Mouse (Mus musculus) cerebellum, postnatal 4 days (tissue): Measurements from ENCODE around the gene Gm42878.

ENCODE experiments used
- DNase-seq, 2 experiments: peaks; one replicate each; pipeline ENCODE4 v3.0.0; 2022; ENCODE audit warnings: low spot score in 2 of 2, mixed read lengths in 1 of 2

Gm42878 gene

DNA sequence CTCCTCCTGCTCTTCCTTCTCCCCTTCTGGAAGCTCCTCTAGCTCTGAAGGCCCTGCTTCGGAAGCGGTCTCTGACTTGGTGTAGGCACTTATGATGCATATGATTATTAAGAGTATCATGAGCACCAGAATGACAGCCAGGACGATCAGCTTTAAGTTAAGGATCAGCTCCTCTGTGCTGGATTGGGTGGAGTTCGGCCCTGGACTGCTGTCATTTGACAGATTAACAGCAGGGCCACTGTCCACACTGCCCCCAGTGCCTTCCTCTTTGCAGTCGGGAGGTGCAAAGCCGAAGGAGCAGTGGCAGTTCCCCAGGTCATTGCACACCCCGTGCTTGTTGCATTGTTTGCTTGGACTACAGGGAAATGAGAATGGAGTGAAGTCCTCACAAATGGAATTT, 44.6 kb downstream of the Gm42878 start:
- no peak for DNase-seq

DNA sequence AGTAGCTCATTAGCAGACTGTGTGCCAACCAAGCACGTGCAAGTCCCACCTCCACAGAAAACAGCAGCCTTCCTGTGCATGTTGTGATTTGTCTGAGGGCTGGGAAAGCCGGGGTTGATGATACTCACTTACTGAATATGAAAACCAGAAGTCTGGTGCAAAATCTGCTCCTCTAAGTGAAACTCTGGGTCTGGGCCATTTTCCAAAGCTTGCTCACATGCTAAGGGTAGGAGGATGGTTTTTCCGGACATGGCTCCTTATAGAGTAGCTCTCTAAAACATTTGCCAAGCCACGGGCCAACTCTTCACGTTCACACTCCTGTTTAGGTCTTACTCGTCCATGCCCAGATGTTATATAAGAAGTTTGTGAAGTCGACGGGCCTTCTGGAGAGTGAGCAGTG, 52.0 kb downstream of the Gm42878 start:
- no peak for DNase-seq

DNA sequence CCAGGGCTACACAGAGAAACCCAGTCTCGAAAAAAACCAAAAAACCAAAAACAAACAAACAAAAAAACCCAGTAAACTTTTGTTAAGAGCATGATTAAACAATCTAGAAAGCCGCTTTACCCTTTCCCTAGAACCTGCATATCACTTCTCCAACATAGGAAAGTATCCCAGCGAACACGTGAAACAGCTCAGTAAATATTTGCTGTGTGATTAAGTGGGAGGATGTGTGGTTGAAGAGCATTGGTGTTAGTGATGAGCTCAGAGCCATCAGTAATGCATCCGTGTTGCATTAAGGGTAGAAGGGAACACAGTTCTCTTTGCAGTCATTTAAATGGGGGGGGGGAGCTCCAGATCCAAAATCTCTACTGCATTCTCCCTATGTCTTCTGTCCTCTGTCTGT, 60.5 kb downstream of the Gm42878 start:
- no peak for DNase-seq

DNA sequence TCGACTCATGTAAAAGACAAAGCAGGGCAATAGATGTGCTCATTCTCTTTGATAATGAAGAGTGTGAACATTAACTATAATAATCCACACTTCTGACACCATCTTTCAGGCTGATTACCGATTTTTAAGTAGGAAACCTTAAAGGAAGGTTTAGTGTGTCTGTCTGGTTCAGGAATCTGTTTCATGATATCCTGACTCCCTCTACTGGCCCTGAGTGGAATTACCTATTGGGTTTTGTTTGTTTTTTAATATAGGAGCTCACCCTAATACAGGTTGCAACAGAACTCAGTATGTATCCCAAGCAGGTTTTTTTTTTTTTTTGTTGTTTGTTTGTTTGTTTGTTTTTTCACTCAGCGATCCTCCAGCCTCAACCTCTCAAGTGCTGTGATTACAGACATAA, 67.6 kb downstream of the Gm42878 start:
- no peak for DNase-seq

DNA sequence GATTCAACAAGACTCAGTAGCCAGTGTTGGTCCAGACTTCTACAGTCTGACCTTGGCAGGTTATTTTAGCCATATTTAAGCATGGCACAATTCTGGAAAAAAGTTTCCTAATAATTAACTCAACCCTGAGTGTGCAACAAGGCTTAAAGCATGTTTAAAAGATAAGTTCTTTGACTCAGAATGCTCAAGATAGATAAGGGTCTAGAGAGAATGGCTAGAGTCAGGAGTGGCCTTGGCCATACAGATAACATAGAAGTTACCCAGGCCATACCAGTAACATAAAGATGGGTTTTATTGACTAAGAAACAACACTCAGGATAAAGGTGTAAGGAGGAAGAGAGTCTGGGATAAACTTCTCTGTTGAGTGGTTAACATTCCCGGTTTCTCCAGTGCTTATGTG, 69.2 kb downstream of the Gm42878 start:
- no peak for DNase-seq

DNA sequence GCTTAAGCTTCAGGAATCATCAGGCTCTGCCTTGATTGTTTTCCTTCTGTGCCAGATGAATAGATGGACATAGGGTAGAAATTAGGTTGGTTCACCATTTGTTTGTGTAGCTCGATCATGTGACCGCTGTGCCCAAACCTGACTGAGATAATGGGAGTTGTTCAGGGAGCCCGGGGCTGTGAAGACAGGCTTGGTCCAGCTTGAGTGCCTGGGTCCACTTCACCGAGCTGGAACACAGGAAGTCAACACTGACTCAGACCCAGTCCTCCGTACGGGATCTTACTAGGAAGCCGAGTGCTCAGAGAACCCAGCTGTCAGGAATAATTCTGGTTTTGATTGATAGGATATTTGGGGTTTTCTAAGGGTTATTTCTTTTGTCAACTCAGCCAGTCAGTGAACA, 70.7 kb downstream of the Gm42878 start:
- DNase-seq = no peak

DNA sequence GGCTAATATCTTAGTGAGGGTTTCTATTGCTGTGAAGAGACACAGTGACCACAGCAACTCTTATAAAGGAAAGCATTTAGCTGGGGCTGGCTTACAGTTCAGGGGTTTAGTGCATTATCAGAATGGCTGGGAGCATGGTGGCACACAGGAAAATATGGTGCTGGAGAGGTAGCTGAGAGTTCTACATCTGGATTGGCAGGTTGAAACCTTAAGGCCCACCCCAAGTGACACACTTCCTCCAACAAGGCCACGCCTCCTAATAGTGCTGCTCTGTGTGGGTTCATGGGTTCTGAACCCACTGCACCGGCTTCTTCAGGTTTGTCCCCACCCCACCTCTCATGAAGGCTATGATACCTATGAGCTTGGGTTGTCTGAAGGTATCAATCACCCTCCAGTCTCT, 72.9 kb downstream of the Gm42878 start:
- DNase-seq = no peak

DNA sequence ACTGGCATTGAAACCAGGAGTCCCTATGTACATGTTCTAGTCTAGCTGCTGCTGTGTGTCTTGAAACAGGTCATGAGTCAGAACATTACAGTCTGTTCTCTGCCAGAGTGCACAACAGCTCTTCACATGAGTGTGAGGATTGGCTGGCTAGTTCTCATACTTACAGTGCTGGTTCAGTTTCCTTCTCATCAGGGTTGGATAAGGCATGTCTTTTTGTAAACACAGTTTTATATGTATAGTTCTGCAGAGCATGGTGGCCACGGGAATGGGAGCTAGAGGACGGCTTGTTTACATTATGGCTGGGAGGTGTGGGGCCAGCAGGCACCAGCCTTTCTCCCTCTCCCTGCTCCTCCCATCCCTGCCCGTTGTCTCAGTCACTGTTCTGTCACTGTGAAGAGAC, 75.7 kb downstream of the Gm42878 start:
- no peak for DNase-seq
